Mouse (Mus musculus): ENCODE results near the gene Polr2c. TPM values are rescaled to one million over a fixed set of nuclear protein-coding genes. Genes with fewer than 3 reads are reported as not detected.
A peak's percentile ranks its signal among the peaks of the same experiment; 100 is the strongest.

Gene Polr2c
- total and polyA plus RNA-seq, 3 experiments, result 93.2 to 141 (median 120) TPM

DNA sequence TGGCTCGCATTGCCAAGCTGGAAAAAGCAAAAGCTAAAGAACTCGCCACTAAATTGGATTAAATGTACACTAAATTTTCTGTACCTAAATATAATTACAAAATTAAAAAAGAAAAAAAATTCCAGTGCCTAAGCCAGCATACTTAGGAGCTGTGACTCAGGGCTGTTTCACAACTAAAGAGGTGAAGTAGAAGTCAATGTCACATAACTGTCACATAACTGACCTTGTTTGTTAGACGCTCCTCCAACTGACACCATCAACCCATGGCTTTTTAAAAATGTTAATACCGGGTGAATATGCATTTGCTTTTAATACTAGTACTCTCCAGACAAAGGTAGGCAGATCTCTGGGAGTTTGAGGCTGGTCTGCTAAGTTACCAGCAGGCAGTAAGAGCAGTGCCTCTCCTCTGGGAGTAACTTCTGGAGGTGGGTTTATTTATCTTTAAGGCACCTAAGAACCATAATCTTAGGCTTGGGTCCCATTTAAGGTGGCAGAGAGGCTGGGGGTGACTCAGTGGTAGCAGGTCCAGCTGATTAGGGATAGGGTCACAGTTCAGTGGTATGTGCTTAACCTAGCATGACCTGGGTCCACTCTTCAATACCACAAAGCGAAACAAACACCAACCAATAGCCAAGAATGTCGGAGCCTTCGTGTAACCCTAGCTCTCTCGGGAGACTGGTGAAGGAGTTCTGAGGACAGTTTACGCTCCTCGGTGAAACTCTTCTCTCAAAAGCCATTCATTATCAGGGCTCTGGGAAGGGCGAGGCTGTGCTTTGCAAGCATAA is 20.6 kb upstream of the Polr2c start:
- dilution Hi-C loops (cut with MboI; ENCODE audit: extremely low pct_ligation_motif_present, extremely low pct_unique_long_range_greater_than_20kb, low sequenced_read_pairs), result no loop called here
- in situ Hi-C loops (cut with MboI; ENCODE audit: low pct_ligation_motif_present, low pct_unique_long_range_greater_than_20kb, low sequenced_read_pairs), result no loop called here

DNA sequence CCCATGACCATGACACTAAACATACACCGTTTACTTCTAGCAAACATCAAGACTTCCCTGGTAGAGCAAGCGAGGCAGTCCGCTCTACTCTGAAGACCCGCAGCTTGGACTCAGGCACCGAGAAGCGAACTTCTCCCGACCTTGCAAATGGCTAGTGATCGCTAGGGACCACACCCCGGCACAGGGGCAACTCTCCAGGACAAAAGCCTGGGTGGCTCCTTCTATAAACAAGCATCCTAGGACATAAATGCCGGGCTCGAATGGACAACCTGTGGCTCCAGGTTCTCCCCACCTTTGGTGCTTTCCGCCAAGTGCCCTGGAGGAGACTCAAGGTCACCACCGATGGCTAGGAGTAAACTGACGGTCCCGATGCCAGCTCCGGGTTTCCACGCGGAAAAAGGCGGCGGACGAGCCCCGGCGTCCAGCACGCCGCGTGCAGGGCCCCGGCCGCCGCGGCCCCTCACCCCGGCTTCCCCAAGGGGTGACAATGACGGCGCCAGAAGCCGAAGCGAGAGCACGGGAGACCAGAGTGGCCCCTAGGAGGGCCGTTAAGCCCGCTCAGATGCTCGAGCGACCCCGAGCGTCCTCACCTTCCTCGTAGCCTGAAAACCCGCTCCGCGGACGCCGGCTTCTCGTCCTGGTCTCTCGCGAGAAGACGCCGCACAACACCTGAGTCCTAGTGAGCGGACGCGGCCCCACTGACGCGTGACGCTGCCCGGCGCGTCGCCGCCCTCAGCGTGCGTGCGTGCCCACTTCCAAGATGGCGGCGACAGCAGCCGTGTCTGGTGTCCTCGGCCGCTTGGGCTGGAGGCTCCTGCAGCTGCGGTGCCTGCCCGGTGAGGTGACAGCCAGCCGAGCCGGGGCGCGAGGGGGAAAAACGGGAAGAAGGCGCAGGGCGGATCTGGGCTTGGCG is 19.3 kb upstream of the Polr2c start, which contains the start of the genes Coq9 and Ciapin1:
TSS of gene Coq9 (plus strand) at position 660 of the 913 bp plus-strand sequence.
TSS of gene Ciapin1 (minus strand) at position 697 of the 913 bp plus-strand sequence.
- dilution Hi-C loops (cut with MboI; ENCODE audit: extremely low pct_ligation_motif_present, extremely low pct_unique_long_range_greater_than_20kb, low sequenced_read_pairs), result no loop called here
- Histone ChIP-seq H3K27ac (ENCODE audit: insufficient read depth, low read depth) (peak within 1 kb of the TSS; percentile 65), H3K4me1 (ENCODE audit: control insufficient read depth in 1 of 2, insufficient read depth in 2 of 2) (peaks cover 0 to 22% of the 10 kb centered on the region in 2 experiments; a peak in 2 of 4 replicates), H3K4me2 (ENCODE audit: insufficient read depth, low read depth, poor library complexity, severe bottlenecking) (peak within 1 kb of the TSS; percentile 64), H3K79me2 (replicated peaks; ENCODE audit: control insufficient read depth, extremely low read depth, insufficient read depth, poor library complexity, severe bottlenecking) (peaks cover 33% of the 10 kb centered on the region), H3K9me3 (replicated peaks; ENCODE audit: low read length) (no peaks in the 10 kb centered on the region), H3K9ac (ENCODE audit: insufficient read depth, low read depth) (peak within 1 kb of the TSS; percentile 93), H3K4me3 (replicated peaks in 1 of 3; ENCODE audit: low read depth in 2 of 3, low read length in 2 of 3, poor library complexity in 1 of 3) (peak within 1 kb of the TSS; percentile 82 to 96 (median 94)), H3K27me3 (replicated peaks) (no peaks in the 10 kb centered on the region), H3K36me3 (replicated peaks in 1 of 2; ENCODE audit: control insufficient read depth in 1 of 2, insufficient read depth in 1 of 2, low read length in 1 of 2) (peaks cover 4 to 19% of the 10 kb centered on the region in 2 experiments)
- in situ Hi-C loops (cut with MboI; ENCODE audit: low pct_ligation_motif_present, low pct_unique_long_range_greater_than_20kb, low sequenced_read_pairs), result no loop called here
- peak; percentile 95 for DNase-seq (ENCODE audit: extremely low read depth)
- no peak for TF ChIP-seq RAD21 (IDR thresholded peaks at IDR 0.05; ENCODE audit: low read depth, low read length)
- peak; percentile 99 for TF ChIP-seq CHD2 (IDR thresholded peaks at IDR 0.05; ENCODE audit: low read length)
- no peak; the same call in 1 of the 2 replicates for TF ChIP-seq TBP (conservative IDR thresholded peaks at IDR 0.05; ENCODE audit: low read depth, low read length)
- TF ChIP-seq USF2 (conservative IDR thresholded peaks at IDR 0.05; ENCODE audit: low read depth, low read length), result no peak
- peak; percentile 91 for TF ChIP-seq POLR2AphosphoS2 (IDR thresholded peaks at IDR 0.05; ENCODE audit: low read depth, low read length)
- TF ChIP-seq GABPA (IDR thresholded peaks at IDR 0.05; ENCODE audit: insufficient replicate concordance, low read depth, low read length), result no peak; the same call in 1 of the 2 replicates
- TF ChIP-seq MEF2A (IDR thresholded peaks at IDR 0.05; ENCODE audit: borderline replicate concordance, low read depth, low read length), result no peak
- no peak for TF ChIP-seq RCOR1 (conservative IDR thresholded peaks at IDR 0.05; ENCODE audit: low read depth, low read length)
- no peak for TF ChIP-seq JUND (conservative IDR thresholded peaks at IDR 0.05; ENCODE audit: low read depth, low read length)
- TF ChIP-seq ETS1 (conservative IDR thresholded peaks at IDR 0.05; ENCODE audit: low read depth, low read length), result no peak
- TF ChIP-seq MAZ (IDR thresholded peaks at IDR 0.05; ENCODE audit: low read depth, low read length), result no peak
- TF ChIP-seq NRF1 (IDR thresholded peaks at IDR 0.05; ENCODE audit: low read depth, low read length), result peak; percentile 66
- TF ChIP-seq MYC (IDR thresholded peaks at IDR 0.05; ENCODE audit: low read depth, low read length), result 0 out of 2 replicates have a peak, but pooled peaks have one; percentile 31
- TF ChIP-seq E2F4 (IDR thresholded peaks at IDR 0.05; ENCODE audit: insufficient replicate concordance, low read depth, low read length), result no peak
- TF ChIP-seq KAT2A (IDR thresholded peaks at IDR 0.05; ENCODE audit: insufficient replicate concordance, low read length), result peak; percentile 86; the same call in 1 of the 2 replicates
- peak; percentile 93 for TF ChIP-seq ZMIZ1 (IDR thresholded peaks at IDR 0.05; ENCODE audit: low read depth, low read length)
- peak; percentile 95 for TF ChIP-seq POLR2A (IDR thresholded peaks at IDR 0.05; ENCODE audit: low read depth, low read length)
- TF ChIP-seq SIN3A (IDR thresholded peaks at IDR 0.05; ENCODE audit: low read length), result peak; percentile 70; the same call in 1 of the 2 replicates
- TF ChIP-seq NELFE (IDR thresholded peaks at IDR 0.05; ENCODE audit: low read depth, low read length), result peak; percentile 91
- TF ChIP-seq BHLHE40 (IDR thresholded peaks at IDR 0.05; ENCODE audit: low read depth, low read length), result peak; percentile 44; the same call in 1 of the 2 replicates
- TF ChIP-seq IRF4 (IDR thresholded peaks at IDR 0.05; ENCODE audit: low read depth, low read length), result peak; percentile 28; the same call in 1 of the 2 replicates
- TF ChIP-seq EP300 (IDR thresholded peaks at IDR 0.05; ENCODE audit: low read length), result no peak
- TF ChIP-seq MAX (IDR thresholded peaks at IDR 0.05; ENCODE audit: low read length), result no peak; the same call in 1 of the 2 replicates
- TF ChIP-seq CTCF (conservative IDR thresholded peaks at IDR 0.05 in 1 of 2, IDR thresholded peaks at IDR 0.05 in 1 of 2; ENCODE audit: low read depth in 2 of 2, low read length in 2 of 2), result no peak
- TF ChIP-seq HCFC1 (IDR thresholded peaks at IDR 0.05; ENCODE audit: low read depth, low read length), result peak; percentile 91
- no peak for TF ChIP-seq ZC3H11A (IDR thresholded peaks at IDR 0.05; ENCODE audit: low read depth, low read length)

More for the DNA sequence above, 20.6 kb upstream of the Polr2c start:
- TF ChIP-seq NRF1 (IDR thresholded peaks at IDR 0.05; ENCODE audit: low read depth, low read length), result no peak
- TF ChIP-seq JUN (IDR thresholded peaks at IDR 0.05; ENCODE audit: insufficient read depth, low read depth, low read length), result no peak
- no peak for TF ChIP-seq ZKSCAN1 (IDR thresholded peaks at IDR 0.05; ENCODE audit: borderline replicate concordance, low read depth, low read length)
- TF ChIP-seq MAZ (IDR thresholded peaks at IDR 0.05; ENCODE audit: low read depth, low read length), result no peak
- no peak for TF ChIP-seq IRF4 (IDR thresholded peaks at IDR 0.05; ENCODE audit: low read depth, low read length)
- TF ChIP-seq KAT2A (IDR thresholded peaks at IDR 0.05; ENCODE audit: insufficient replicate concordance, low read length), result no peak
- no peak for TF ChIP-seq POLR2AphosphoS2 (IDR thresholded peaks at IDR 0.05; ENCODE audit: low read depth, low read length)
- H3K9me3 ChIP-seq (replicated peaks; ENCODE audit: low read length), result no peaks in the 10 kb centered on the region
- peaks cover 38% of the 10 kb centered on the region for H3K79me2 ChIP-seq (replicated peaks; ENCODE audit: control insufficient read depth, extremely low read depth, insufficient read depth, poor library complexity, severe bottlenecking)
- DNase-seq (ENCODE audit: extremely low read depth), result no peak
- peaks cover 9 to 20% of the 10 kb centered on the region in 2 experiments for H3K36me3 ChIP-seq (replicated peaks in 1 of 2; ENCODE audit: control insufficient read depth in 1 of 2, insufficient read depth in 1 of 2, low read length in 1 of 2)
- no peaks in the 10 kb centered on the region for H3K27me3 ChIP-seq (replicated peaks)
- H3K4me2 ChIP-seq (ENCODE audit: insufficient read depth, low read depth, poor library complexity, severe bottlenecking), result peak overlapping the region; percentile 64
- H3K4me1 ChIP-seq (ENCODE audit: control insufficient read depth in 1 of 2, insufficient read depth in 2 of 2), result peaks cover 0 to 27% of the 10 kb centered on the region in 2 experiments; a peak in 2 of 4 replicates
- no peak overlapping the region for H3K27ac ChIP-seq (ENCODE audit: insufficient read depth, low read depth)
- H3K4me3 ChIP-seq (replicated peaks in 1 of 3; ENCODE audit: low read depth in 2 of 3, low read length in 2 of 3, poor library complexity in 1 of 3), result peak overlapping the region; percentile 16 to 96 (median 93)
- peak overlapping the region; percentile 86 for H3K9ac ChIP-seq (ENCODE audit: insufficient read depth, low read depth)

Measured in CH12.LX (cell line).